Mouse (Mus musculus) yolk sac, embryonic 10.5 days (tissue): ENCODE measurements around the gene Gfm2.

Source experiments
- DNase-seq: peaks from one replicate; pipeline ENCODE4 v3.0.0-alpha.2; 2017; ENCODE audit warnings: low spot score

The Gfm2 gene

DNA sequence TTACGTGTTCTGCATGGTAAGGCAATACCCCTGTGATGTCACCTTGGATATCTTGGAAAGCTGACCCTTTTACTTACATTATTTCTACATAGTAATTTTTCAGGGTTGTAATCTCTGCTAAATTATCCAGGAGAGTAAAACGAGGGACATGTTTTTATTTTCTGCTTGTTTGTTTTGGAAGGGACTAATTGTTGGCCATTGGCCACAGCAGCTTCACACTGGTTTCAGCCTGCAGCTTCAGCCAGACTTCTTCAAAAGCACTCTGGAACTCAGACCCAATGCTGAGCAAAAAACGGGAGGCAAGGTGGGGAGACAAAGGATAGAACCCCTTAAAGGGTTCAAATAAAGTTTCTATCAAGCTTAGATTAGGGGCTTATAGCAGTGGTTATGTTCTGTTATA lies 92.4 kb downstream of the Gfm2 start:
- no peak for DNase-seq
